Mouse (Mus musculus) urinary bladder, postnatal 14 days (tissue): ENCODE measurements at regions not wholly inside any gene's neighbourhood (a gene's known extent, or its start where the extent isn't known, plus 50 kb on each side); places are given as distances from the start of the nearest gene placed in this dataset.

Experiments used
- DNase-seq: peaks from one replicate; pipeline ENCODE4 v3.0.0; 2021; ENCODE audit warnings: low spot score

DNA sequence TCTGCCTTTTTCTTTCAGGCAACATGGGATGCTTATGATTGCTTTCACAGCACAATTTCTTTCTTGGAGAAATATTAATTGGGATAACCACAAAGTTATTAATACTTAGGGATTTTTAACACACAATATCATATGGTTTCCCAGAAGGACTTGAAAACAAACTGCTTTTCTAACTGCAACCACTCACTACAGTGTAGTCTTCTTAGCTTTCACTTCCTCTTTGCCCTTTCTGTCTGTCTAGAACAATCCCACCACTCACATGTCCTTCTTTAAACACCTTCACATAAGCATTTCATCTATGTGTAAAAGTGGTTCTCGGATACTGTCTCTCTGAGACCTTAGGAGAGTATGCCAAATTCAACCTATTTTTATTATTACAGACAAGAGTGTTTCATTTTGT lies 204.3 kb downstream of the C1d start:
- no peak for DNase-seq

DNA sequence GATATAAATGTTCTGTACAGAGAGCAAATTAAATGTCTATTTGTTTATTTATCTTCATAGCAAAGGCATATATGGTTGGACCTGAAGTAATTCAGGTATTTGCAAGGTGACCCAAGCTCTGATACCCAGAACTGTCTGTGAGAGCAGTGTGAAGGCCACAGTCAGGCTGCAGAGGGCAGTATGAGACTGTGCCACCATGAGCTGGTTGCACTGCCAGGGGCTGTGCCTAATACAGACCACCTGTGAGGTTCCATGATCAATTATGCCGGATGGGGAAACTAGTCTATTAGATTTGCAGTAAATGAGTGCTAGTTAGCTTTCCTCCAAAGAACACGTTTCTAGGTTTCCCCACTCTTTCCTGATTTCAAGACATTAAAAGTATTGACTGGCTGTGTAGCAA lies 207.5 kb downstream of the C1d start:
- DNase-seq: no peak

DNA sequence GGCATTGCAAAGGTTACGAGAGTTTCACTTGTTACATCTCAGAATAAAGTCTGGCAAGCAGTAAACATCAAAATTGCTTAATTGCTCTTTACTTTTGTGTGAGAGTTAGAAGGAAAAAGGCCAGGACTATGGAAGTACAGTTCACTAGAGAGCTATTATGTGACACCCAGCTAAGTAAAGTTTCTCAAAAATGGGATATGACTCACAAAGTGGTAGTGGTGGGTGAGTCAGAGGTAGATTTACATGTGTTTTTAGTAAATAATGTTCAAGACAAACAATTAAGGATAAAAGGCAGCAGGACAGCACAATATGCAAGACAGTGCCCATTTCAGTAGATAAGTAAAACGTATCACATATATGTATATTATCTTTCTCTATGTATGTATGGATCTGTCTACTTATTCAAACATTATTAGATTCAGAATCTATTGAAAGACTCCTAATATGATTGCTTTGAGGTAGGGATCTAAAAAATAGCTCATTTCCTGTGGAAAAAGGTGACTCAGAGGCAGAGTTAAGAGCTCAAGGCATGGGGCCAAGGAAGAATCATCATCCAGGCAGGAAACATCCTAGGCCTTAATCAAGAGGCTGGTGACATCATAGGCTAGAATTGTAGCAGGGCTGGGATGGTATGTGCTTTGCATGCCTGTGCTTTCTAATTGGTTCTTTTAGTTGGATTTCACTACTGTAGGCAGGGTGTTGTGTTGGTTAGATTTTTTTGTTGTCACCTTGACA lies 211.2 kb downstream of the C1d start:
- DNase-seq: peak; percentile 40

DNA sequence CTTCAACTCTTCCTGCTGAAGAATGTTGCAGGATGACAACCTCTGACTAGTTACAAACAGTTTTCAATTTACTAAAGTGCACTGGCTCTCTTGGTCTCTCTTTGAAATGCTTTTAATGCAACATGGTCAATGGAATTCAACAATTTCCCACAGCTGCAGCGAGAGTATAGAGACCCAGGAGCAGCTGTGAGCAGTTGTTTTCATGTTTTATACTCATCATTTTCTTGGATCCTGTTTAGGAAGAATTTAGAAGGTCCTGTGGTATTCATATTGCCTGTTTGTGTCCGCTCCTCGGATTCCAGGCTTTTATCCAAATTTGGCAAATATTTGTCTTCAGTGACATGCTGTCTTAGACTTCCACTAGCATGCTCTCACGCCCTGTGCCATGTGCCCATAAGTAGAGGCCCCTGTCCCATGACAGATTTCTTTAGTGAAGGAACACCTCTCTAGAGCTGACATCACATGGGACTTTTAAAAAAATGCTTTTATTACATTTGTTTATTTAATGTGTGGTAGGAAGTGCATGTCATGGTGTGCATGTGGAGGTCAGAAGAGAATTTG lies 224.1 kb downstream of the C1d start:
- no peak for DNase-seq

DNA sequence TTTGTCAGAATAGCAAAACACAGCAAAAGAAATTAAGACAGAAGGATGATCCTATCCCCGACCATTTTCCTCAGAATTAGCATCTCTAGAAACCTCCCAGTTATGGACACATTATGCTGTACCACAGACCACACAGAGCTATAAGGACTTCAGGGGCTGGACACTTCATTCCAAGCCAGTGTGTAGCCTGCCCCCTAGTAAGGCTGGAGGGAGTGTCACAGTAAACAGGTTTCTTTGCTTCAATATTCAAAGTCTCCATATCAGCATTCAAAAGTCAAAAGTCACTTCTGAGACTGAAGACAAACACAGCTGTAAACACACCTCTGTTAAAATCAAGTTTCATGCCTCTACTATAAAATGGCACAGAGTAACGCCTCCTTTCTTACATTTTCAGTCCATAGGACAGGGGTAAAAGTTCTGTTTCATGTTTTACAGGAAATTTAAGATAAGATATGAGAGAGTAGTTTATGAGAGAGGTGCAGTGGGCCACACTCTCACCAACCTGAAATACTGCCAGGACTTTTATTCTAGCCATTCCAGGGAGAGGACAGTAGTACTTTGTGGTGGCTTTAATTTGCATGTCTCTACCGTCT lies 226.6 kb downstream of the C1d start:
- DNase-seq: no peak

DNA sequence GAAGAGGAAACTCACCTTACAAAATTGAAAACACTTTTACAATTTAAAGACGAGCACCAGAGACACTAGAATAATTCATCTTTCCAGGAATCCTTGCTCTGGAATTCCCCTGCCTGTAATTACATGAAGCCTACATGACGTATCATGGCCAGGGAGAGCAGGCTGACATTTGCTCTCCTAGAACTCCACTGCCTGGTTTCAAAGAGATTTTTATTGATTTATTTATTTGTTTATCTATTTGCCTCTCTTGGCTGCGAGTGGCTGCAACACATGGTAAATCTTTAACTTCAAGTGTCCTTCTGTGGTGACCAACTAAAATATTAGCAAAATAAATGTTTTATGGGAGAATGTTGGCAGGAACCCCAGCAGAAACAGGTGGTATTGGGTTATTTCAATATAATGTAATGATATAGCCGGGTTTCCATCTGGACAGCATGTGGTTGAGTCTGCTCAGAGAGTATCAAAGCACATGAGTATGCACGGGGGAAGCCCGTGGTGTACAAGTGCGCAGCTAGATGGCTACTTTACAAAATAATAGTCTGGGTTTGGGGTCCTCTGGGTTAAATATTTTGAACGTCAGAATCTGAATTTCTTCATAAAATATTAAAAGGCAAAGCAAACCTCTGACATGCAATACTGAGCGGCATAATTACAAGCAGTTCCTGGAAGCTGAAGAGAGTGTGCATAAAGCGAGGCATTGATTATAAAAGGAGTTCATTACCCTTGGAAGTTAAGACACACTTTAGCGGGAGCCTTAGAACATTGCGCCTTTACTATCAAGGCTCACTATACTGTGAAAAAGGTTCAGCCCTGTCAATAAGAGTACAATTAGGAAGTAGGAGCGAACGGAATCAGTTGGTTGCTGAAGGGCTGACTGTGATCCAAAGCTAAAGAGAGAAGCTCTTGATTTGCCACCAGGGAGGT lies 244.0 kb downstream of the C1d start:
- no peak for DNase-seq

DNA sequence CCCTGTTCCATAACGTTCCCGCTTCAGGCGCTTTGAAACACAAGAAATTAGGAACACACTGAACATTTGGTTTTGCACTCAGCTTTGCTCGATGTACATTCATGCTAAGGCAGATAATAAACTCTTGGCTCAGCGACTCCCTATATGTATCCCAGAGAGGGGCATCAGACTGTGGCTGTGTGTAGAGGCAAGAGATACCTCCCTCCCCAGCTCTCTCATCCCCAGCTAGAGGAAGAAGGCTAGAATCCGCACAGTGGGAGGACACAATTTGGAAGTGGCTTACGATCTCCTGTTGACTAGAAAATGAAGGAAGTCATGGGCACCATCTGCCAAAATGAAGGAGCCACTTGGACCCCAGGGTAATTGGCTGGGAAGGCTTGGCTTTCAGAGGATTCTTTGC lies 244.7 kb downstream of the C1d start:
- DNase-seq: no peak

DNA sequence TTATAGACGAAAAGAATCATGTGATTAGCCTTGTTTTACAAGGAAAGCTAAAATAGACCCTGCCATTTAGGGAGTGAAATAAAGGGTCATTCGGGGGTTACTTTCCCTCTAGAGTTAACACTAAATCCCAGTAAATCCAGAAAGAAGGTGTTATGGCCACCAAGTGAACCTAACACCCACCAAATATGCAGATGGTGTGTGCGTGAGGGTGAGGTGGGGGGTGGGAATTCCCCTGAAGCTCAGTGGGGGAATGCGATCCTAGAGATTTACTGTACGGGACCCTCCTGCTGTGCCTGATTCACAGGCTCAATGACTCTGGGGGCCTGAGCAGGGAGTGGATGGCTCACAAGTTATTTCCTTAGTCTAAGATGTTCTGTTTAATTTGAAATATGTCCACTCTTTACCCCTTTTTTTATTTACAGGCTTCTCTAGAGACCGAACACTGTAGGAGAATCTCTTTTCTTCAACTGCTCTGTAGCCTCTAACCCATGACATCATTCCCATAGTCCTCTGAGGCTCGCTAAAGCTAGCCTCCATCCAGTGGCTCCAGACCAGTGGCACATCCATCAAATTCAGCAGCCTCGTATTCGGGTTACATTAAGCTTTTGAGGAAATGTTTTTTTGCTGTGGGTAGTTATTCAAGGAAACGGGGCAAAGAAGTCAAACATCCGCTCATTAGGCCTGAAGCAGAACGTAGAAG lies 265.0 kb downstream of the C1d start:
- DNase-seq: no peak

DNA sequence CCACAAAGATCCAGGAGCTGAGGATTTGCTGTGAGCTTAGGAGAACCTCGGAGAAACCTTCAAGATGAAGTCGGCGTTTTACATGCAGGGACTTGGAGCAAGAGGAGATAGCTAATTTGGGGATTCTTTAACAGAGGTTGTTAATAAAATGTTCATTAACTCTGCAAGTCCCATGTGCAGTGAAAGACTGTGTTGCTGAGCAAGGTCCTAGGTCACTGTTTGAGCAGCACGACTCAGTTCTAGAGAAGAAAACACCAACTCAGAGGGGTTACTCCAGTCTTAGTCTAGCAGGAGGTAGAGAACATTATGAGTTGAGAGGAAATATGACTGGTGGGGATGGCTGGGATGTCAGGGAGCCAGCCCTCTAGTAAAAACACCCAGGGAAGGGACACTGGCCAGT lies 265.9 kb downstream of the C1d start:
- DNase-seq: no peak

DNA sequence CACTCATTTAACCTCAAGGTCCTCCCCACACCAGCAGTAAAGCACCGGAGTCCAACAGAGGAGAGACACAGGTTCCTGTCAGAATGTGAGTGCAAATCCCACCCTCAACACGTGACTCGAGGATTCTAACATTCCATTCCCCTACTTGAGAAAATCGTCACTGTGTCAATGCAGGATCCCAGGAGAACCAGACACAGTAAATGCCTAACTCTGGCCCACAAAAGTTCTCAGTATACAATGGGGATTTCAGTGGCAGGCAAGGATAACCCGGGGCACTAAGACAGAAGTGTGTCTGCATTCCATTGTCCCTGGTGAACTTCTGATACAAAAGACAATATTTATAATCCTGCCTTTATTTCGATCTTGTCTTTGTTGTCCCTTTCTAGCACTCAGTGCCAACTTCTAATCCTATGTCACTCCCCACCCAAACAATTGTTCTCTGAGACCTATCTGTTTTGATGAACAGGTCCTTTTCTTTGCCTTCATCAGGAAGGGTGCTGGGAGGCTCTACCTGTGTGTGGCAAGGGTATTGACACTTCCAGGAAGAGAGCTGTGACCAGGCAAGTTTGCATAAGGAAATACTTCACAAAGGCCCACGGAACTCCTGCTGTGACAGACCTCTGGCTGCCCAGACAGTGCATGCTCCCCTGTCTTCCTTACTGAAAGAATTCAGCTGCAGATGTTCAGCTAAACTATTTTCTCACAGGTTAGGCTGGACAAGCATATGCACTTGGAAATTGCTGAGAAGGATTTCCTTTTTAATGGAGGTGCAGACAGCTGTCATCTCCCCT lies 267.8 kb downstream of the C1d start:
- DNase-seq: no peak

DNA sequence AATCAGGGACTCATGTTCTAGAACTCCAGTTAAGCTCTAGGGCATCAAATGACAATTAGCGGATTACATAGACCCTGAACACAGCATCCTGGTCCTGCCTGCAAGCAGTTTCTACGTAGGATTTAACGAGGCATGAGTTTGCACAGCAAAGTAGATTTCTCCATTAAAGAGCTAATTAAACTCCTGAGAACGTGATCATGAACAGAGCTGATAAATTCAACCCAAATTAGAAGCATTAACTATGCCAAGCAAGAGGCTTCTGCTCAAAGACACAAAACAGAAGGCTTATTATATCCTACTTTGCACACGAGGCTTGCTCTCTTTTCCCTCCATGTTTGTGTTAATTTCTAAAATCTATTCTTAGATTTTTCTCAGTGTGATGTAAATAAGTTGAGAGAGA lies 269.1 kb downstream of the C1d start:
- no peak for DNase-seq

DNA sequence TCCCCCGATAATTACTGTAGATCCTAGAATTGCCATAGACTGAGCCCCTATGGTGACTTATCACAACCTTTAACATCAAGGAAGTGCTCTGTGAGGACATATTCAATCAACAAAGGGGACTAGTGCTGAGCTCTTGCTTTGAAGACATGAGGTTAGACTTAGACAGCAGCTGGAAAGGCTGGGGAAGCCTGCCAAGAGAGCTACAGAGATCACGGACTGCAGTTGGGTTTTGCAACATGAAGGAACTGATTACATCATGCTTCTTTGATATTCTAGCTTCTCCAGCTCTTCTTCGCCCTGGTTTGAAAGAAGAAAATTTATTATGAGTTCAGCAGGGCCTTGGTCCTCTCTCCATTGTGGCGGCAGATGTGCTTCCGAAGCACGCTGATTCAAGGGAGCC lies 271.2 kb downstream of the C1d start:
- peak; percentile 33 for DNase-seq

DNA sequence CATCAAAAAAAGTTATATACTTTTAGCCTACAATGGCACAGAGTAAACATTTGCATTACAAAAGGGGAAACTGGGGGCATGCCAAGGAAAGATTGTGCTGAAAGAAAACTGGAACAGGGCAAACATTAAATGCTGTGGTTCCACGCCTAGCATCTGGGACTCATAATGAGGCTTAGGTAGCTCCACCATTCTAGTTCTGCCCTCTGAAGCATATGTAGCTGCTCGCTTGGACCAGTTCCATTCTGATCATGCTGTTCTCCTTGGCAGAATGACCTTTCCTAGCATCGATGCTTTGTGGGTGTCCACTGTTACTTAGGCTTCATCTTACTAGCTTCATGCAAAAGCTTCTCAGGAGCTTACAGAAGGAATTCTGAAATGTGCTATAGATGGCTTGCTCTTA lies 276.3 kb downstream of the C1d start:
- no peak for DNase-seq

DNA sequence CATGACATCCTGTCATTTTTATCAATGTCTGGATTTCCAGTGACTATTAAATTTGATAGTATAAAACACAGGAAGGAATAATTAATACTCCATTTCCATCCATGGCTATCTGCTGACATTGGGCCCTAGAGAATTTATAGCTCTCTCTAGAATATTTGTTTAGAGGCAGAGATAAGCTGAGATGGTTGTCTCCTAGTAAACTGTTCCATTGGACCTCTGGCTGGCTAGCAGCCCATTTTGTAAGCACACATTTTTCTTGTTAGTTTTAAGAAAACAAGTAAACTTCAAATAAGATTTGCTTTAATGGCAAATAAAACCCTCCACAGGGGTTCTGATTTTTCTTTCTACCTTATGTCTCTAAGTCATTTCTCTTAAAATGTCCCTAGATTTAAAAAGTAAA lies 288.9 kb downstream of the C1d start:
- DNase-seq: no peak

DNA sequence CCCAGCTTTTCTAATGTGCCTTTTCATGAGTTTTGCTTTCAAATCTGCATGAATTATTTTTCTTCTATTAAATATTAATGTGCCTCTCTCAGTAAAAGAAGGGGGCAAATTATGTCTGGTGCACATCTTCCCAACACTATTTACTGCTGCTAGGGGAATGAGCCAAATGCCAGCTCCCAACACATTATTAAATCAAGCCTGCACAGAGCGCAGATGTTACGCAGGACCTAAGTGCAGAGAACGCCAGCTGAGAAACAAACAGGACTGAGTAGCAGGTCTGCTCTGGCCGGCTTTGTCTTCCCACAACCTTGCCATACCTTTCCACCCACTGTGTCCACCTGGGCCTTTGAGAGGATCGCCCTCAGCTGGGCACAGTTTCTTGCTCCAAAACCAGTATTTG lies 291.8 kb downstream of the C1d start:
- no peak for DNase-seq

DNA sequence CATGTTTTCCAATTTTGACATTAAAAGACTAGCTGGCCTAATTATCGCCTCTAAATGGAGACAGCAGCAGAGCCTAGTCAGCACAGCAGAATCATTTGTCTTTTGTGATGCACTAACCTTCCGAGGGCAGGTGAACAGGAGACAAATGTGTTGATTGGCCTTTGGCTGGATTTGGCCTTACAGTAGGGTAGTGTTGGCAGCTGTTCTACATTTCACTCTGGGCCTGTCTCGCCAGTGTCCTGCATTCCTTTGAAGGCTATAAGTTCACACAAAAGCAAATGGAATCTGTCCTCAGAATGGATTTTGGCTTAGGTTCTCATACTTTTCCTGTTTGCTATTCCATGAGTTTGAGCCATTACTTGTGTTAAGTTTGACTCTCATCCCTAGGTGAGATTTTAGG lies 297.9 kb downstream of the C1d start:
- no peak for DNase-seq

DNA sequence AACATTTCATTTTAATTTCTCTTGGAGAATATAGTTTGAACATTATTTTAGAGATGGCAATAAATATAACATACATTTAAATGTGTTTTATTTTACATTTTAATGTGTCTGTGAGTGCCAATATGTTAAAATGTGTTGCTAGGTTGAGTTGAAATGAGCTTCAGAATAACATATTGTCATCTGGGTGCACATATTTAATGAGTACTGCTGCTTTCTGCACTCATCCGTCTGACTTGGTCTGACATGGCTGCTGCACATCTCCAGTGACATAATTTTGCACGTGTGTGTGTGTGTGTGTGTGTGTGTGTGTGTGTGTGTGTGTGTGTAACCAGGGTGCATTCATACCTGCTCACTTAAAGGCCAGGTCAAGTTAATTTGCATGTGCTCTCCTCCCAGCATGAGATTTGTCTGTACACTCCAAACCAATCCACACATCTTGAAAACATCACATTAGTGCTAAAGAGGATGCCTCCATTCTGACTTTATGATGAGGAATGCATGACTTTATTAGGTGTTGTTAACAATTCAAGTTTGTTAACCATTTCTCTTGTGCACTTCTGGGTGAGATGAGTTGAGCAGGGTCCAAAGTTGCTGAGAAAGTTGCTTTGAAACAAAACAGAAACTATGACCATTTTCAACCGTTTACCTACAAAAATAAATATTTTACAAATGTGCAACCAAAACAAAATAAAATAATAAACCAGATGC lies 334.6 kb downstream of the C1d start:
- no peak for DNase-seq

DNA sequence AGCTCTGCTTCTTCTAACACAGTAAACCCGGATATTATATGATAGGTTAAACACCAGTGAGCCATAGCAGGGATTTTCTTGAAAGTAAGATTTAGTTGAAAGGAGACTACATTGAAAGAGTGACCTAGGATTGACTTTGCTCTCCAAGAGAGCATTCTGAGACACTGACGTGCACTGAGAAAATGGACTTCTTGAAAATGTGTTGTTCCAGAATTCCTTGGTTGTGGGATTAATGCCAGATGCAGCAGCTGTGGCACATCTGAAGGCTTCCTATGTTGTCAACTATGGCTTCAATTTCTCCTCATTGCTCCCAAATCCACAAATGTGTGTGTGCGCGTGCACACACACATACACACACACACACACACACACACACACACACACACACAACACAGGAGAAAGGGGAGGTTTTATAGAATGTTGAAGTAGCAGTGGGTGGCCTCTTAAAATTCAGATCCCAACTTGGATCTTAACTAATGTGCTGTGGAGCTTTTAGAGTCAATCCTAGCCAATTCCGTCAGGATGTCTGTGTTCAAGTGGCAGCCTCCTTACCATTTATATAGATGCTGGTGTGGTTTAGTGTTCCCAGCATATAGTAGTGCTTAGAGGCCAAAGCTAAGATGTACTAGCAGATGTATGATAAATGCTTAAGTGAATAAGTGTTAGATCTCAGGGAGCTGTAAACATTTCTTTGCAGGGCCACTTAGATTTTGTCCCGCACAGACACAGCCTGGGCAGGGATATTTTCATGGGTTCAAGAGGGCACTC lies 346.5 kb downstream of the C1d start:
- peak; percentile 22 for DNase-seq

DNA sequence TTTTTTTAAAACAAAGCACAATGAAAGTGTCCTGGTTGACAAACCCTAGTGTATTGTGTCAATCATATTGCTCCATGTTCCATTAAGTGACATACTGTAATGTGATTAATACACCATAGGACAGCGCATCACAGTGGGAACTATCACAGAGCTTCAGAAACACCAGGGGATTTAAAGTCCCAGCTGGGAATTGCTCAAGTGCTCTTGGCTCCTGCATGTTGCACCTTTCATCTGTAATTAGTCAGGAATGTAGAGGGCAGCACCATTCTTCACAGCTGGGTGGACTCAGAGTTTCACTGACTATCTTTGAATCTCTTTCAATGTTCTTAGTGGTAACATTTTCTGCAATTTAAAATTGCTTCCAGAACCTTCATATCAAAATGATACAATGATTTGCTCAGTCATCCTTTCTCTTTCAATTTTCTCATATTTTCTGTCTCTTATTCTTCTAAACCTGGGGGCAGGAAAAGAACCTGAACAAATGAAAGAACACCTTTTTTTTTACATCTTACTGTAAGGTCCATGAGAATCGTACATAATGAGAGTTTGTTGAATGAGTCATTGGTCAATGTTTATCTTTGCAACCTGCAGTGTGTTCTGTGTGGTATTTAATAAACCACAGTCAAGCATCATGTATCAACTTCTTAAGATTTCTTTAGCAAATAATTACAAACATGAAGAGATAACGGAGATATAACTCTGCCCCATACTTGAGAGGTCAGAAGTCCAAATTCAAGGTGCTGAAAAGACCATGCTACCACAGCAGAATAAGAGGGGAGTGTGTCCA lies 333.0 kb downstream of the Etaa1 start:
- no peak for DNase-seq
